Mouse (Mus musculus): ENCODE results near the gene Zfp595.

- TF ChIP-seq CTCF (IDR thresholded peaks at IDR 0.05; ENCODE audit: extremely low read depth, insufficient read length, insufficient replicate concordance, low read depth, low read length): no peak
- TF ChIP-seq POLR2A (IDR thresholded peaks at IDR 0.05; ENCODE audit: low read depth, low read length): no peak
Measured at GRCm38 (mm10) chr13:67343422-67343821, 11.1 kb upstream of the Zfp595 start.
